Mouse (Mus musculus) ES-E14 (cell line): ENCODE results near the gene Lyst. TPM values are rescaled to one million over a fixed set of nuclear protein-coding genes. Genes with fewer than 3 reads are reported as not detected.

Experiments used
- DNase-seq: peaks from one replicate; pipeline ENCODE4 v3.0.0-alpha.2; 2013; ENCODE audit warnings: low read depth, low spot score
- H3K27ac ChIP-seq: 2 replicates; pipeline ENCODE4 v1.5.1; 2012; ENCODE audit warnings: low read depth, mild to moderate bottlenecking, low read length, moderate library complexity, mixed read lengths; ENCODE audit not compliant: poor library complexity, insufficient read depth, severe bottlenecking
- H3K36me3 ChIP-seq: 2 replicates; pipeline ENCODE4 v1.6.1; 2012; ENCODE audit warnings: mild to moderate bottlenecking, low read length, moderate library complexity, mixed read lengths; ENCODE audit not compliant: control insufficient read depth, poor library complexity, insufficient read depth, severe bottlenecking
- H3K4me1 ChIP-seq, 2 experiments: fragments of 150-350 bp in 1 of 2; sonication (generic) in 1 of 2; 2 replicates each; pipeline ENCODE4 v1.6.1; 2012; ENCODE audit warnings: low read length in 2 of 2, mild to moderate bottlenecking in 1 of 2, mixed read lengths in 1 of 2; ENCODE audit not compliant: control insufficient read depth in 2 of 2, insufficient read depth in 2 of 2, poor library complexity in 1 of 2
- H3K4me3 ChIP-seq, 2 experiments: fragments of 150-350 bp in 1 of 2; sonication (generic) in 1 of 2; 2 replicates each; pipeline ENCODE4 v1.5.1; 2012; ENCODE audit warnings: low read length in 2 of 2, low read depth in 1 of 2, mild to moderate bottlenecking in 1 of 2, mixed read lengths in 1 of 2; ENCODE audit not compliant: insufficient read depth in 1 of 2, poor library complexity in 1 of 2, severe bottlenecking in 1 of 2
- H3K9ac ChIP-seq: 2 replicates; pipeline ENCODE4 v1.6.1; 2012; ENCODE audit warnings: low read depth, mild to moderate bottlenecking, low read length, mixed read lengths; ENCODE audit not compliant: poor library complexity, insufficient read depth, severe bottlenecking
- H3K9me3 ChIP-seq: fragments of 150-350 bp; sonication (generic); 2 replicates; pipeline ENCODE4 v1.6.1; 2012; ENCODE audit warnings: low read depth, mild to moderate bottlenecking, low read length; ENCODE audit not compliant: control insufficient read depth, insufficient read depth
- CHD2 ChIP-seq: IDR thresholded peaks from 2 replicates; pipeline ENCODE4 v1.6.1; 2014; ENCODE audit warnings: mild to moderate bottlenecking, low read depth, low read length, inconsistent platforms
- HCFC1 ChIP-seq: IDR thresholded peaks from 2 replicates; pipeline ENCODE4 v1.6.1; 2012; ENCODE audit warnings: low read length, inconsistent platforms, borderline replicate concordance; ENCODE audit not compliant: insufficient read depth
- MAFK ChIP-seq: IDR thresholded peaks from 2 replicates; pipeline ENCODE4 v1.6.1; 2014; ENCODE audit warnings: mild to moderate bottlenecking, low read depth, low read length, inconsistent platforms; ENCODE audit not compliant: insufficient read depth
- ZC3H11A ChIP-seq: IDR thresholded peaks from 2 replicates; pipeline ENCODE4 v1.6.1; 2012; ENCODE audit warnings: low read depth, mild to moderate bottlenecking, inconsistent platforms, low read length, borderline replicate concordance
- ZNF384 ChIP-seq: IDR thresholded peaks from 2 replicates; pipeline ENCODE4 v1.6.1; 2012; ENCODE audit warnings: low read depth, low read length, inconsistent platforms
- in situ Hi-C, 2 experiments: fragments of 600-800 bp; cut with MboI; formaldehyde crosslinking; loops; one replicate each; pipeline ENCODE4 v1.15.1; 2025; ENCODE audit warnings: low sequenced_read_pairs in 2 of 2, inconsistent platforms in 1 of 2; ENCODE audit not compliant: unreplicated experiment in 2 of 2
- total RNA-seq: library from RNA; depleted of rRNA; stranded (reverse); fragments of 300-350 nt; gene quantifications from 2 replicates; pipeline ENCODE4 v1.2.3, GENCODE M21; 2012; rRNA removed

The Lyst gene
- total RNA-seq, 1 experiment = 11.7 TPM

DNA sequence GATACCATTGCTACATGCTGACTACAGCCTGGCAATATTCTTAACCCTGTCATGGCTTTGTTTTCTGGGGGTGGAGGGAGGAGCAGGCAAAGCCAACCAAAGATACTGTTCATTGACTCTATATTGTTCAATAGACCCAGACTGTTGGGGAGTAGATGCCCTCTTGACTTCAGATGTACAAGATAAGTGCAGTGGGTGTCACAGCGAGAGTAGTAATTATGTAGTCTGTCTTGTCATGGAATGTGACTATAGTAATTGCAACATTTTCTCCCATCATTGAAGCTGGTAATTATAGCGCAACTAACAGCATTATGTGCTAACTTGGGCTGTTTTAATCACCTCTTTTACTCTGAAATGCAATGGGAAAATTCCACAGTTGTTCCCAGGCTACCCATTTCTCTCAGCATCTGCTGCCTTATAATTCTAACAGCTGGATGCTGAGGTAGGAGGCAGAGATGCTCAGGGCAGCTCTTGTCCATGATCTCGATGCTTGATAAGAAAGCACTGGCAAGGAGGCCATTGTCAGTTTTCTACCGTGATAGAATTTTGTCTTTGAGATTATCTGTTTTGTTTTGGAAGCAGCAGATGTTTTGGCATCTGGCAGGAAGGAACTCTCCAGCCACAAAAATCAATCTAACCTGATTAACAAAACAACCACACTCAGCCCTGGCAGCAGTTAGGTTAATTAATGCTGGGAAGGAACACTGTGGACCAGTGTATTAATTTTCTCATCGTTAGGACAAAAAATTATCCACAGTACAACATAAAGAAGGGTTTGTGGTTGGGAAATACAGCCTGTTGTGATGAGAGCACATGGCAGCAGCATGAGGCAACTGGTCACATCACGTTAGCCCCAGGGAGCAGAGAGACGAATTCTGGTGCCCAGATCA is 230.3 kb downstream of the Lyst start:
- in situ Hi-C loops = no loop called here
- H3K9me3 ChIP-seq = no peaks in the 10 kb centered on the region
- no peak for DNase-seq
- H3K27ac ChIP-seq = no peak overlapping the region
- TF ChIP-seq HCFC1 (no peak), ZNF384 (no peak), MAFK (no peak), CHD2 (no peak), ZC3H11A (no peak)
- no peaks in the 10 kb centered on the region for H3K36me3 ChIP-seq
- no peak overlapping the region for H3K4me3 ChIP-seq
- no peaks in the 10 kb centered on the region for H3K4me1 ChIP-seq
- no peak overlapping the region for H3K9ac ChIP-seq

GRCm38 (mm10) chr13:13824946-13825345 is 234.7 kb downstream of the Lyst start:
- Histone ChIP-seq H3K36me3 (no peaks in the 10 kb centered on the region), H3K9ac (no peak overlapping the region), H3K27ac (no peak overlapping the region), H3K9me3 (no peaks in the 10 kb centered on the region), H3K4me1 (no peaks in the 10 kb centered on the region), H3K4me3 (no peak overlapping the region)
- in situ Hi-C loops = no loop called here
- DNase-seq = no peak
- no peak for TF ChIP-seq CHD2
- no peak for TF ChIP-seq HCFC1
- TF ChIP-seq ZNF384 = no peak
- TF ChIP-seq MAFK = no peak
- TF ChIP-seq ZC3H11A = no peak

- in situ Hi-C loops = no loop called here
These were observed 236.3 kb downstream of the Lyst start for GRCm38 (mm10) chr13:13826533-13826932.

DNA sequence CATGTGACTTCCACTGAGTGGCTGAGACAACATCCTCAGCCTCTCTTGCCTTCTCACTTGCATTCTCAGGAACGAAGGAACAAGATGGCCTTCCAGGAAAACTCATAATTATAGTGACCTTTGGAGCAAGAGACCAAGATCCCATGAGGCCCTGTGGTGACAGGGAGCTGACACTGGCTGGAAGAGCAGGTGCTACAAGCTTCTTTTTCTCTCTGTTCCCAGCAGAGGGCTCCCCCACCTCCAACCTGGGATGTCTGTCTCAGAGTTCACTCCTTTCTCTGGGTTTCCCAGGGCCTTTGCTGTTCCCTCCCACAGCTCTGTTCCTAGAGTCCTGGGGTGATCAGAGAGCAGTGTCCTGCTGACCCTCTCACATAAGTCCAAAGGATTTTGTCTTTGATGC is 237.9 kb downstream of the Lyst start:
- Histone ChIP-seq H3K4me1 (no peaks in the 10 kb centered on the region), H3K4me3 (no peak overlapping the region), H3K9ac (no peak overlapping the region), H3K36me3 (no peaks in the 10 kb centered on the region), H3K9me3 (no peaks in the 10 kb centered on the region), H3K27ac (no peak overlapping the region)
- in situ Hi-C loops = no loop called here
- DNase-seq = no peak
- TF ChIP-seq ZNF384 (no peak), ZC3H11A (no peak), CHD2 (no peak)

More at GRCm38 (mm10) chr13:13826533-13826932, 236.3 kb downstream of the Lyst start:
- TF ChIP-seq ZC3H11A (no peak), MAFK (no peak)
- Histone ChIP-seq H3K9me3 (no peaks in the 10 kb centered on the region), H3K27ac (no peak overlapping the region), H3K4me1 (no peaks in the 10 kb centered on the region), H3K4me3 (no peak overlapping the region), H3K36me3 (no peaks in the 10 kb centered on the region), H3K9ac (no peak overlapping the region)
- DNase-seq = no peak

Other genes with a start within 250 kb of the Lyst start
- 23.7 and 24.8 TPM in 2 replicates for gene Gpr137b, start 196.4 kb upstream of the Lyst start, total RNA-seq
- gene Nid1, start 152.8 kb upstream of the Lyst start, total RNA-seq = 143 and 152 TPM in 2 replicates
- gene Gng4, start 193.7 kb downstream of the Lyst start, total RNA-seq = not detected in 2 replicates